Mouse (Mus musculus): ENCODE results near the gene Adi1.

DNA sequence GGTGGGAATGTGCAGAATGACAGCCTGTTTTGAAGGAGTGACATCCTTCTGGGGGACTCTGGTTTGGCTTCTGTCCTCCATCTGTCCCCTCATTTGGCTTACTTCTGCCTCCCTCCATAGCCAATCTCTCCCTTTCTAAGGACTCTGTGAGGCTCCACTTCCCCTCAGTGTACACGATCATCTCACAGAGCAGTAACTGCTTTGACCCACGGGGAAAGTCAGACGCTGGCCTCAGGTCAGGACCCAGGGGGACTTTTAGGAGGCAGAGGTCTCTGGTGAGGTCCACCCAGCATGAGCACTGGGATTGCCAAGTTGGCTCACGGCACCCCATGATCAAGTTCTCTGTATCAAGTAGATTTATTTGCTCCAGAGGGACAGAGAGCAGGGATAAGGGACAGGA lies 33.1 kb downstream of the Adi1 start:
- TF ChIP-seq POLR2A (IDR thresholded peaks at IDR 0.05; ENCODE audit: low read depth, low read length): no peak
- TF ChIP-seq CTCF (IDR thresholded peaks at IDR 0.05; ENCODE audit: borderline replicate concordance, insufficient read depth, low read length): no peak

Data from embryonic fibroblast, embryonic 13.5 days (primary cell).